Mouse (Mus musculus): ENCODE data around the gene Sec61a2. TPM values are rescaled to one million over a fixed set of nuclear protein-coding genes. Genes with fewer than 3 reads are reported as not detected.
A peak's percentile ranks its signal among the peaks of the same experiment; 100 is the strongest.

Sec61a2 gene
- polyA plus RNA-seq, 1 experiment from 2014 or later: 74.0 TPM

GRCm38 (mm10) chr2:5824685-5825084, 70.5 kb downstream of the Sec61a2 start:
- Histone ChIP-seq H3K9ac (no peak overlapping the region), H3K27ac (ENCODE audit: low read depth) (no peak overlapping the region), H3K4me2 (no peak overlapping the region), H3K4me3 (ENCODE audit: low read depth, low read length) (no peak overlapping the region), H3K9me3 (ENCODE audit: low read depth, low read length) (no peaks in the 10 kb centered on the region), H3K36me3 (ENCODE audit: insufficient read depth) (peaks cover 56% of the 10 kb centered on the region), H3K27me3 (ENCODE audit: insufficient read depth, low read length) (no peaks in the 10 kb centered on the region), H3K4me1 (ENCODE audit: insufficient read depth) (no peaks in the 10 kb centered on the region)
- no peak for TF ChIP-seq CTCF (IDR thresholded peaks at IDR 0.05; ENCODE audit: low read depth)
- no peak for DNase-seq
- WGBS: 82% methylated on average over 5 of the region's 5 CpGs
- no peak for ATAC-seq (ENCODE audit: insufficient read depth)

- ATAC-seq (ENCODE audit: insufficient read depth) (no peak), DNase-seq (peak; percentile 48)
- Histone ChIP-seq H3K27me3 (ENCODE audit: insufficient read depth, low read length) (no peaks in the 10 kb centered on the region), H3K27ac (ENCODE audit: low read depth) (no peak overlapping the region), H3K4me3 (ENCODE audit: low read depth, low read length) (no peak overlapping the region), H3K4me2 (no peak overlapping the region), H3K9ac (no peak overlapping the region), H3K9me3 (ENCODE audit: low read depth, low read length) (no peaks in the 10 kb centered on the region), H3K4me1 (ENCODE audit: insufficient read depth) (no peaks in the 10 kb centered on the region), H3K36me3 (ENCODE audit: insufficient read depth) (peaks cover 61% of the 10 kb centered on the region)
- TF ChIP-seq CTCF (IDR thresholded peaks at IDR 0.05; ENCODE audit: low read depth): peak; percentile 50
- 15% methylated on average over 1 of the region's 1 CpGs for WGBS
Measured at GRCm38 (mm10) chr2:5824213-5824612, 71.0 kb downstream of the Sec61a2 start.

- no peak overlapping the region for H3K4me3 ChIP-seq (ENCODE audit: low read depth, low read length)
- no peak for TF ChIP-seq CTCF (IDR thresholded peaks at IDR 0.05; ENCODE audit: low read depth)
- no peaks in the 10 kb centered on the region for H3K9me3 ChIP-seq (ENCODE audit: low read depth, low read length)
- DNase-seq: no peak
- WGBS: 95% methylated on average over 6 of the region's 6 CpGs
- ATAC-seq (ENCODE audit: insufficient read depth): no peak
- H3K9ac ChIP-seq: no peak overlapping the region
- H3K4me1 ChIP-seq (ENCODE audit: insufficient read depth): no peaks in the 10 kb centered on the region
- no peaks in the 10 kb centered on the region for H3K27me3 ChIP-seq (ENCODE audit: insufficient read depth, low read length)
- no peak overlapping the region for H3K4me2 ChIP-seq
- peaks cover 69% of the 10 kb centered on the region for H3K36me3 ChIP-seq (ENCODE audit: insufficient read depth)
- no peak overlapping the region for H3K27ac ChIP-seq (ENCODE audit: low read depth)
Measured at GRCm38 (mm10) chr2:5822449-5822848, 72.8 kb downstream of the Sec61a2 start.

- H3K4me2 ChIP-seq: no peak overlapping the region
- no peak overlapping the region for H3K4me3 ChIP-seq (ENCODE audit: low read depth, low read length)
- no peaks in the 10 kb centered on the region for H3K4me1 ChIP-seq (ENCODE audit: insufficient read depth)
- H3K9ac ChIP-seq: no peak overlapping the region
- WGBS: 89% methylated on average over 10 of the region's 10 CpGs
- H3K36me3 ChIP-seq (ENCODE audit: insufficient read depth): peaks cover 71% of the 10 kb centered on the region
- no peak for DNase-seq
- H3K27me3 ChIP-seq (ENCODE audit: insufficient read depth, low read length): no peaks in the 10 kb centered on the region
- ATAC-seq (ENCODE audit: insufficient read depth): no peak
- H3K9me3 ChIP-seq (ENCODE audit: low read depth, low read length): no peaks in the 10 kb centered on the region
- TF ChIP-seq CTCF (IDR thresholded peaks at IDR 0.05; ENCODE audit: low read depth): no peak
- no peak overlapping the region for H3K27ac ChIP-seq (ENCODE audit: low read depth)
Measured at GRCm38 (mm10) chr2:5821264-5821663, 74.0 kb downstream of the Sec61a2 start.

Other genes with a start within 250 kb of the Sec61a2 start
- 2.9 and 3.0 TPM in 2 replicates for gene Camk1d, start 180.9 kb downstream of the Sec61a2 start, polyA plus RNA-seq (2014; fragmentation: Nextera tagmentation; extraction: Ambion mirVana)
- gene Nudt5, start 50.4 kb downstream of the Sec61a2 start, polyA plus RNA-seq (2014; fragmentation: Nextera tagmentation; extraction: Ambion mirVana): 83.0 and 83.9 TPM in 2 replicates
- 290 and 295 TPM in 2 replicates for gene Cdc123, start 50.3 kb downstream of the Sec61a2 start, polyA plus RNA-seq (2014; fragmentation: Nextera tagmentation; extraction: Ambion mirVana)
- gene Gm13199, start 32.5 kb downstream of the Sec61a2 start, polyA plus RNA-seq (2014; fragmentation: Nextera tagmentation; extraction: Ambion mirVana): 2.1 and 2.2 TPM in 2 replicates
- gene Dhtkd1, start 47.4 kb upstream of the Sec61a2 start, polyA plus RNA-seq (2014; fragmentation: Nextera tagmentation; extraction: Ambion mirVana): 3.5 and 3.8 TPM in 2 replicates
- 11.6 and 11.7 TPM in 2 replicates for gene Upf2, start 56.0 kb upstream of the Sec61a2 start, polyA plus RNA-seq (2014; fragmentation: Nextera tagmentation; extraction: Ambion mirVana)
- 4.9 and 5.9 TPM in 2 replicates for gene Proser2, start 234.8 kb upstream of the Sec61a2 start, polyA plus RNA-seq (2014; fragmentation: Nextera tagmentation; extraction: Ambion mirVana)